Mouse (Mus musculus) thymus, adult 18-20 months (tissue): Measurements from ENCODE around the gene Chst14.

ENCODE experiments used
- DNase-seq, 2 experiments: peaks; one replicate each; pipeline ENCODE4 v3.0.0; 2022; ENCODE audit warnings: mixed read lengths in 2 of 2

Gene Chst14

GRCm38 (mm10) chr2:118905433-118906117 is 20.7 kb upstream of the Chst14 start:
- no peak for DNase-seq

DNA sequence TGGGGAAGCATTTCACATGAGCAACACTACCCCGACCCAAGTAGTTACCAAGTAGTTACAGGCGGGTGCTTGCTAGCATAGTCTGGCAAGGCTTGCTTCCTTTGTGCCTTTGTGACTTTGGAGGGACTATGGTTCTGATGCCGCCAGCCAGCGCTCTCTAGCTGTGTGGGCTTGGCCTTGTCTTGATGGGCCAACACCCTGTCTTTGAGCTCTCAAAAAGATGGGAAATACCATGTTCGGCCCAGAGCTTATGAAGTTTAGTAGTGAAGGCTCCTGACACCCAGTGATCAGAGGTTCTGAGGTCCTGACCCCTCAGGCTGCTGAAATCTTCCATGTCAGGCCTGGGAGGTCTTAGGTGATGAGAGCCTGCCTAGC is 20.2 kb upstream of the Chst14 start:
- no peak for DNase-seq

- no peak for DNase-seq
Measured at GRCm38 (mm10) chr2:118907781-118908180, 18.5 kb upstream of the Chst14 start.

DNA sequence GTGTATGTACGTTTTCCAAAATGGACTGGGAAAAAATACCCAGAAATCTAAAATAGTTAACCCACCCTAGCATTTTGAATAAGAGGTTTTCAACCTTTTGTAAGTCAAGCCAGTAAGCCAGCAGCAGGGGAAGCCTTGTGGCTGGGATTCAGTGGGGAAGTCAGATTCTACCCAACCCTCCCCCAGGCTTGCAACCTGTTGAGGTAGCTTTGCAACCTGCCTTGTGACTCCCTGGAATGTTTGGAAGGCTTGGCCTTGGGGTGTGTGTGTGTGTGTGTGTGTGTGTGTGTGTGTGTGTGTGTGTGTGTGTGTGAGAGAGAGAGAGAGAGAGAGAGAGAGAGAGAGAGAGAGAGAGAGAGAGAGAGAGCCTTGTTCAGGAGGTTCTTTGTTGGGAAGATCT is 17.1 kb upstream of the Chst14 start:
- DNase-seq = no peak

GRCm38 (mm10) chr2:118910605-118911278 is 15.6 kb upstream of the Chst14 start:
- no peak for DNase-seq

- DNase-seq = no peak
Measured at GRCm38 (mm10) chr2:118912706-118913105, 13.6 kb upstream of the Chst14 start.

GRCm38 (mm10) chr2:118913551-118914276 is 12.6 kb upstream of the Chst14 start:
- DNase-seq = no peak

- DNase-seq = no peak
Measured at GRCm38 (mm10) chr2:118914685-118915084, 11.6 kb upstream of the Chst14 start.

DNA sequence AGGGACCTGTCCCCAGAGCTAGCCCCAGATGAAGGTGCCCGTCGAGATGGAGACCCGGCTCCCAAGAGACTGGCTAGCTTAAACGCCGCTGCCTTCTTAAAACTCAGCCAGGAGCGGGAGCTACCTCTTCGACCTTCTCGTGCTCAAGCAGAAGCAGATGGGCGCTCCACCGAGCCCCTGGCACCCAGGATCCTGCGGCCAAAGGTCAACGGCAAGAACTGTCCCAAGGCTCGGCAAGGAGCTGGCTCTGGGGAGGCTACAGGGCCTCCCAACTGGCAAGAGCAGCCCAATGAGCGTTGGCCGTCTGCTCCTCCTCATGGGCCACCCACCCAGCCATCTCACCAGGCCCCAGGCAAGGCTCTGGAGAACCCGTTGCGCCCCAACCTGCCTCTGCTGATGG is 9.9 kb upstream of the Chst14 start:
- DNase-seq = no peak

GRCm38 (mm10) chr2:118918543-118918942 is 7.8 kb upstream of the Chst14 start:
- no peak for DNase-seq

- no peak for DNase-seq
Measured at GRCm38 (mm10) chr2:118920428-118920827, 5.9 kb upstream of the Chst14 start.

GRCm38 (mm10) chr2:118925952-118926351 is 344 bp upstream of the Chst14 start:
- DNase-seq = no peak

GRCm38 (mm10) chr2:118926998-118927739 is 873 bp downstream of the Chst14 start:
- no peak for DNase-seq

GRCm38 (mm10) chr2:118941341-118941740 is 15.0 kb downstream of the Chst14 start:
- no peak for DNase-seq

DNA sequence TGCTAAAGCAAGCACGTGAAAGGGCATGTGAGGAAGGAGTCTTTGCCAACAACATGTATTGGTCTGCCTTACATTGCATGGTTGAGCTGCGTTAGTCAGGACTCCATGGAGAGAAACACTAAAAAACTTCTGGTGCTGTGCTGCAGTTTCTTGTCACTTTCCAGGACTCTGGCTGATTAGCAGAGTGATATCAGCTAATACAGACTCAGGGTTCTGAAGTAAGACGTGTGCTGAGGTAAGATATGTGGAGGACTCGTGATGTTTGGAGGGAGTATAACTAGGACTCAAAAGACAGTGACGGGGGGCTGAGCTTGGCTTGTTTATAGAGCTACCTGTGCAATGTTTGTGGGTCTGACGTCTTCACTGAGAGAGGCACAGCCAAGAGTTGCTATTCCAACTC is 16.9 kb downstream of the Chst14 start:
- no peak for DNase-seq

GRCm38 (mm10) chr2:118948818-118949217 is 22.5 kb downstream of the Chst14 start:
- no peak for DNase-seq

DNA sequence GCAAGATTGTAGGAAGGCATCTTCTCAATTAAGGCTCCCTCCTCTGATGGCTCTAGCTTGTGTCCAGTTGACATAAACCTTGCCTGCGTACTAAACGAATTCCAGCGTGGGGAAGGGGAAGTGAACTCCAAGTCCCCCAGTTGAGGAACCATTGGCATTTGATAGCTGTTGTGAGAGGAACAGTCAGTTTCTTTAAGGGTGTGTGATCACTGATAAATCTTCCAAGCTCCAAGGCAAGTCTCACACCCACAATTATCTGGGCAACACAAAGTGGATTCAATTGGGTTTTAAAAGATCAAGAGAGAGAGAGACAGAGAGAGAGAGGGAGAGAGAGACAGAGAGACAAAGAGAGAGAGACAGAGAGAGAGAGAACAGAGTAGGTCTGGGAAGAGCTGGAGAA is 23.4 kb downstream of the Chst14 start:
- DNase-seq = no peak

DNA sequence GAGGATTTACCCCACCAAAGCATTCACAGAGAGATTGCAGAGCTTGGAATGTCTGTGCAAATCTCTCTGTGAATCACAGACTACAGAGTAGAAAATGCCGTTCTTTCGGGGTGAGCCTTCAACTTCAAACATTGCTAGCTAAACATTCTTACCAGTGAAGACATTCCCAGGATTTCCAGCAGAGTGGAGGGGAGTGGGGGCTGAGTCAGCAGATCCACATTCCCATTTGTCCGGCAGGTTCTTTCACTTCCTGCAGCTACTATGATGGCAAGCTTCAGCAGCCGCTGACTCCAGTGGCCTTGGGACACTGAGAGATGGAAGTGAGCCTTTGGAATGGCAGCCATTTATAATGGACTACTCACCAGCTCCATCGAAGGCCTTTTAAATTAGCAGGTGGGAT is 30.2 kb downstream of the Chst14 start:
- no peak for DNase-seq

DNA sequence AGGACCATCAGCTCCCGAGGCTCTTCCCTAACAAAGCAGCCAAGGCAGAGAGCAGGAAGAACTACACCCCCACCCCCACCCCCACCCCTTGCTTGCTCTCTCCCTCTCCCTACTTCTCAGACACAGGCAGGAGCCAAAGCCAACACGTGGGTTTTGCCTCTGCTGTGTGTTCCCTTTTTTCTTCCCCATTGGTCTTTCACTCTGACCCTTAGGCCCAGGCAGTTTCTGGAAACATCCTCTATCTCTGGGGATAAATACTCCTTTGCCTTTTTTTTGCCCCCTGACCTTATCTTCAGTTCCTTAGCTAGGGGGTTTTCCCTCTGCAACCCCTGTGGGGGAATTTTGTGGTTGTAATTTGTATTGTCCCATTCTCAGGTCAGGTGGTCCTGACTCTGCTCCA is 33.3 kb downstream of the Chst14 start:
- no peak for DNase-seq

DNA sequence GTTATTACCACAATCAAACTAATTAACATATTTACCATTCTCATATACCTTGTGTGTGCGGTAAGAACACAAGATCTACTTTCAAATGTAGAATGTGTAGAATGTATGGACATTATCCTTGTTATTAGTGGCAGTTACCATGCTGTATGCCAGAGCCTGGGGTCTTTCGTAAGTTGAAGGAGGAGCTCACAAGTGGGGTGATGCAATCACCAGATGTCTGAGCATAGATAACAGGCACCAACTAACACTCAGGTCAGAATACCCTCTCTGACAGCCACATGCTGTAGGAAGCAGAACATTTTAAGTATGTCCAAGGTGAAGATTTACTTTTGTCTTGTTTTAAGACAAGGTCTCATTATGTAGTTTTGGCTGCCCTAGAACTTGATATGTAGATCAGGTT is 34.1 kb downstream of the Chst14 start:
- DNase-seq = no peak

- DNase-seq = no peak
Measured at GRCm38 (mm10) chr2:118961546-118961945, 35.2 kb downstream of the Chst14 start.

DNA sequence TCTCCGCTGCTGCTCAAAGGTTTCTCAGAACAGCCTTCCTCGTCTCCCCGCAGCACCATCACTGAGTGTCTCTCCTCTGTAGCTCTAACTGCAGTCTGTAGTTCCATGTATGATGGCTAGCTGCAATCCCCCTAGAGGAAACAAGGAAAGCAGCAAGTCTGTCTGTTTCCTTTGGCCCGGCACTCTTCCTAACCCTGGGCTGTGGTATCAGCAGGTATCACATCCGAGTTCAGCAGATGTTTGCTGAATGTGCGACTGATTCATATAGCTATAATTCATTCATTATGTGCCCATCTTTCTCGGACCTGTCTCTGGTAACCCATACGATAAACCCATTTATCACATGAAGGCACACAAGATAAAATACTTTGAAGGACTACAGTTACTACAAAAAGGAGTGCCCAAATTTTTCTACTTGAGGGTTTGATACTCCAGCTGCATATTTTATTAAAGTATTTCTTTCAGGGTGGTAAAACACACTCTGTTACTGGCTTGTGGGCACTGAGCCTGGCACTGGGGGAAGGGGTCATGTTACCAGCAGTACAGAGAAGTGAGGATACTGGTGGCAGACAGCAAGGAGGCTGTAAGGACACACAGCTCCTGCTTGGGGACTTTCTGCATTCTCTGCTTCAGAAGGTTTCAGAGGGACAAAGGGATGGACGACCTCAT is 36.8 kb downstream of the Chst14 start:
- DNase-seq = no peak

DNA sequence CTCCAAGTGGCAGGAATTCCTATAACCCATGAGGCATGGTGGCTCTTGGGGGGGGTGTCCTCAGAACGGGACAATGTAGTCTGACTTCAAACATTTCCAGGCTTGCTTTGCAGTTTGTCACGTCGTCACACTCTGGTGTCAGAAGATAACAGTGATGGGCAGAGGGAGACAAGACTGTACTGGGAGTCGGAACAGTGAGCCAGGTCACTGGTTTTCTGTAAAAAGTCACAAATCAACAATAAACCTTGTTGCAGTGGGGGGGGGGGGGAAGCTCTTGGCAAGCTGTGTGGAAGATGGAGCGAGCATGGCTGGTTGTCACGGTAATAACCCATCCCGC is 37.3 kb downstream of the Chst14 start:
- no peak for DNase-seq
